20 mouse cellular contexts compared by ENCODE assay signal in genomic region chr1:78472441-78472840, GRCm38 (mm10). TPM values are rescaled to one million over a fixed set of nuclear protein-coding genes. Genes with fewer than 3 reads are reported as not detected.
"Had no signal": no experiment of that assay in that cellular context is flagged by ENCODE, and none has a peak within 500 bp of the region (broad histone marks: within the 10 kb centered on the region; RNA-seq: fewer than 3 reads in every experiment).

No protein-coding gene starts in this region.

- H3K27me3 ChIP-seq: neural tube, embryonic 12.5 days; neural tube, embryonic 13.5 days; neural tube, embryonic 15.5 days; stomach, embryonic 15.5 days had no signal

- H3K4me3 ChIP-seq: neural tube, embryonic 12.5 days; neural tube, embryonic 13.5 days; neural tube, embryonic 15.5 days; stomach, embryonic 15.5 days had no signal

- H3K27ac ChIP-seq: neural tube, embryonic 12.5 days; neural tube, embryonic 13.5 days; neural tube, embryonic 15.5 days; stomach, embryonic 15.5 days; stomach, postnatal 0 days had no signal

- H3K4me1 ChIP-seq: neural tube, embryonic 12.5 days; neural tube, embryonic 13.5 days; neural tube, embryonic 15.5 days; stomach, embryonic 15.5 days had no signal

- DNase-seq: retina, postnatal 1 day; right cerebral cortex, adult 18-20 months; right cerebral cortex, postnatal 14 days; right cerebral cortex, postnatal 25 days; right cerebral cortex, postnatal 4 days; spleen, adult 18-20 months; thymus, adult 18-20 months; thymus, adult 2 months; thymus, postnatal 14 days; thymus, postnatal 25 days; thymus, postnatal 36 days; thymus, postnatal 4 days had no signal

- H3K9me3 ChIP-seq: neural tube, embryonic 12.5 days; neural tube, embryonic 13.5 days; neural tube, embryonic 15.5 days; stomach, embryonic 15.5 days had no signal

- H3K9ac ChIP-seq: neural tube, embryonic 12.5 days; neural tube, embryonic 13.5 days; neural tube, embryonic 15.5 days; stomach, embryonic 15.5 days had no signal

RNA-seq across cellular contexts. Expression of gene Mogat1, which starts 38.4 kb away (rescaled TPM):
- total RNA-seq: neutrophil, adult 5-6 weeks had no signal
- polyA plus RNA-seq: neural tube, embryonic 13.5 days; stomach, embryonic 14.5 days had no signal

RNA-seq across cellular contexts. Expression of gene BC035947, which starts 39.5 kb away (rescaled TPM):
- total RNA-seq: neutrophil, adult 5-6 weeks had no signal
- polyA plus RNA-seq: thymus, adult 2 months; thymus, postnatal 0 days had no signal
